Mouse (Mus musculus): ENCODE data around the gene Car6. TPM values are rescaled to one million over a fixed set of nuclear protein-coding genes. Genes with fewer than 3 reads are reported as not detected.

The Car6 gene
- polyA plus RNA-seq (2014; fragmentation: Nextera tagmentation; extraction: Ambion mirVana), result 0.18 TPM in 1 of 2 replicates, not detected in the other

GRCm38 (mm10) chr4:150201232-150201631, at the start of gene Car6:
Gene Car6 (minus strand): TSS chr4:150201332.
- WGBS, result 38% methylated on average over 5 of the region's 5 CpGs
- Histone ChIP-seq H3K27me3 (ENCODE audit: control insufficient read depth, insufficient read depth, low read length) (no peaks in the 10 kb centered on the region; the same call in 1 of the 2 replicates), H3K27ac (replicated peaks; ENCODE audit: low read depth, low read length) (no peak within 1 kb of the TSS)

GRCm38 (mm10) chr4:150249731-150250270, 48.7 kb upstream of the Car6 start:
- Histone ChIP-seq H3K9me3 (replicated peaks; ENCODE audit: control insufficient read depth, low read length) (no peaks in the 10 kb centered on the region), H3K4me1 (ENCODE audit: control insufficient read depth, insufficient read depth, low read length) (no peaks in the 10 kb centered on the region), H3K4me3 (ENCODE audit: low read depth, low read length) (no peak overlapping the region), H3K9ac (replicated peaks; ENCODE audit: low read length) (no peak overlapping the region), H3K27me3 (ENCODE audit: control insufficient read depth, insufficient read depth, low read length) (no peaks in the 10 kb centered on the region), H3K27ac (replicated peaks; ENCODE audit: low read depth, low read length) (no peak overlapping the region), H3K36me3 (replicated peaks; ENCODE audit: control insufficient read depth, insufficient read depth, low read depth, low read length) (peaks cover 13% of the 10 kb centered on the region), H3K4me2 (ENCODE audit: low read depth, low read length) (no peak overlapping the region)
- 80% methylated on average over 5 of the region's 5 CpGs for WGBS
- DNase-seq (ENCODE audit: low spot score) (no peak), ATAC-seq (replicated peaks; ENCODE audit: insufficient number of reproducible peaks, low FRiP score, low TSS enrichment, low read depth) (no peak)

More at GRCm38 (mm10) chr4:150201232-150201631, at the start of gene Car6:
- Histone ChIP-seq H3K4me1 (ENCODE audit: control insufficient read depth, insufficient read depth, low read length) (no peaks in the 10 kb centered on the region), H3K9ac (replicated peaks; ENCODE audit: low read length) (no peak within 1 kb of the TSS), H3K9me3 (replicated peaks; ENCODE audit: control insufficient read depth, low read length) (no peaks in the 10 kb centered on the region), H3K4me3 (ENCODE audit: low read depth, low read length) (no peak within 1 kb of the TSS), H3K36me3 (replicated peaks; ENCODE audit: control insufficient read depth, insufficient read depth, low read depth, low read length) (no peaks in the 10 kb centered on the region), H3K4me2 (ENCODE audit: low read depth, low read length) (no peak within 1 kb of the TSS)
- DNase-seq (ENCODE audit: low spot score) (no peak), ATAC-seq (replicated peaks; ENCODE audit: insufficient number of reproducible peaks, low FRiP score, low TSS enrichment, low read depth) (no peak)

- DNase-seq (ENCODE audit: low spot score), result no peak
- Histone ChIP-seq H3K4me2 (ENCODE audit: low read depth, low read length) (no peak overlapping the region), H3K27ac (replicated peaks; ENCODE audit: low read depth, low read length) (no peak overlapping the region), H3K9ac (replicated peaks; ENCODE audit: low read length) (no peak overlapping the region), H3K27me3 (ENCODE audit: control insufficient read depth, insufficient read depth, low read length) (no peaks in the 10 kb centered on the region), H3K4me1 (ENCODE audit: control insufficient read depth, insufficient read depth, low read length) (no peaks in the 10 kb centered on the region), H3K9me3 (replicated peaks; ENCODE audit: control insufficient read depth, low read length) (no peaks in the 10 kb centered on the region), H3K4me3 (ENCODE audit: low read depth, low read length) (no peak overlapping the region), H3K36me3 (replicated peaks; ENCODE audit: control insufficient read depth, insufficient read depth, low read depth, low read length) (peaks cover 21% of the 10 kb centered on the region)
- WGBS, result 82% methylated on average over 5 of the region's 5 CpGs
- ATAC-seq (replicated peaks; ENCODE audit: insufficient number of reproducible peaks, low FRiP score, low TSS enrichment, low read depth), result no peak
Measured at GRCm38 (mm10) chr4:150248917-150249316, 47.8 kb upstream of the Car6 start.

GRCm38 (mm10) chr4:150248009-150248408, 46.9 kb upstream of the Car6 start:
- WGBS, result 67% methylated on average over 5 of the region's 5 CpGs
- H3K4me3 ChIP-seq (ENCODE audit: low read depth, low read length), result no peak overlapping the region
- H3K4me1 ChIP-seq (ENCODE audit: control insufficient read depth, insufficient read depth, low read length), result no peaks in the 10 kb centered on the region
- no peak overlapping the region for H3K27ac ChIP-seq (replicated peaks; ENCODE audit: low read depth, low read length)
- peak; percentile 73 for DNase-seq (ENCODE audit: low spot score)
- H3K4me2 ChIP-seq (ENCODE audit: low read depth, low read length), result no peak overlapping the region
- no peaks in the 10 kb centered on the region for H3K9me3 ChIP-seq (replicated peaks; ENCODE audit: control insufficient read depth, low read length)
- H3K9ac ChIP-seq (replicated peaks; ENCODE audit: low read length), result no peak overlapping the region
- peaks cover 26% of the 10 kb centered on the region for H3K36me3 ChIP-seq (replicated peaks; ENCODE audit: control insufficient read depth, insufficient read depth, low read depth, low read length)
- no peak for ATAC-seq (replicated peaks; ENCODE audit: insufficient number of reproducible peaks, low FRiP score, low TSS enrichment, low read depth)
- no peaks in the 10 kb centered on the region for H3K27me3 ChIP-seq (ENCODE audit: control insufficient read depth, insufficient read depth, low read length)

GRCm38 (mm10) chr4:150245876-150246275, 44.7 kb upstream of the Car6 start:
- Histone ChIP-seq H3K4me3 (ENCODE audit: low read depth, low read length) (no peak overlapping the region), H3K4me1 (ENCODE audit: control insufficient read depth, insufficient read depth, low read length) (no peaks in the 10 kb centered on the region), H3K9me3 (replicated peaks; ENCODE audit: control insufficient read depth, low read length) (no peaks in the 10 kb centered on the region), H3K36me3 (replicated peaks; ENCODE audit: control insufficient read depth, insufficient read depth, low read depth, low read length) (peaks cover 40% of the 10 kb centered on the region), H3K27ac (replicated peaks; ENCODE audit: low read depth, low read length) (no peak overlapping the region), H3K4me2 (ENCODE audit: low read depth, low read length) (no peak overlapping the region), H3K27me3 (ENCODE audit: control insufficient read depth, insufficient read depth, low read length) (no peaks in the 10 kb centered on the region), H3K9ac (replicated peaks; ENCODE audit: low read length) (no peak overlapping the region)
- no peak for ATAC-seq (replicated peaks; ENCODE audit: insufficient number of reproducible peaks, low FRiP score, low TSS enrichment, low read depth)
- DNase-seq (ENCODE audit: low spot score), result no peak
- WGBS, result 59% methylated on average over 2 of the region's 2 CpGs

- no peak for ATAC-seq (replicated peaks; ENCODE audit: insufficient number of reproducible peaks, low FRiP score, low TSS enrichment, low read depth)
Measured at GRCm38 (mm10) chr4:150242745-150243144, 41.6 kb upstream of the Car6 start.

GRCm38 (mm10) chr4:150241708-150242107, 40.6 kb upstream of the Car6 start:
- WGBS, result 78% methylated on average over 4 of the region's 4 CpGs
- H3K4me3 ChIP-seq (ENCODE audit: low read depth, low read length), result no peak overlapping the region
- H3K9ac ChIP-seq (replicated peaks; ENCODE audit: low read length), result no peak overlapping the region

More at GRCm38 (mm10) chr4:150242745-150243144, 41.6 kb upstream of the Car6 start:
- no peak for DNase-seq (ENCODE audit: low spot score)
- no peak overlapping the region for H3K4me2 ChIP-seq (ENCODE audit: low read depth, low read length)
- H3K4me3 ChIP-seq (ENCODE audit: low read depth, low read length), result no peak overlapping the region
- no peaks in the 10 kb centered on the region for H3K9me3 ChIP-seq (replicated peaks; ENCODE audit: control insufficient read depth, low read length)
- no peak overlapping the region for H3K9ac ChIP-seq (replicated peaks; ENCODE audit: low read length)
- no peaks in the 10 kb centered on the region for H3K27me3 ChIP-seq (ENCODE audit: control insufficient read depth, insufficient read depth, low read length)
- peaks cover 36% of the 10 kb centered on the region for H3K36me3 ChIP-seq (replicated peaks; ENCODE audit: control insufficient read depth, insufficient read depth, low read depth, low read length)
- no peak overlapping the region for H3K27ac ChIP-seq (replicated peaks; ENCODE audit: low read depth, low read length)
- WGBS, result 84% methylated on average over 5 of the region's 5 CpGs
- peaks cover 4% of the 10 kb centered on the region for H3K4me1 ChIP-seq (ENCODE audit: control insufficient read depth, insufficient read depth, low read length)

GRCm38 (mm10) chr4:150240381-150240886, 39.3 kb upstream of the Car6 start:
- Histone ChIP-seq H3K9me3 (replicated peaks; ENCODE audit: control insufficient read depth, low read length) (no peaks in the 10 kb centered on the region), H3K36me3 (replicated peaks; ENCODE audit: control insufficient read depth, insufficient read depth, low read depth, low read length) (peaks cover 27% of the 10 kb centered on the region), H3K27me3 (ENCODE audit: control insufficient read depth, insufficient read depth, low read length) (no peaks in the 10 kb centered on the region), H3K9ac (replicated peaks; ENCODE audit: low read length) (no peak overlapping the region), H3K4me1 (ENCODE audit: control insufficient read depth, insufficient read depth, low read length) (peaks cover 4% of the 10 kb centered on the region), H3K4me3 (ENCODE audit: low read depth, low read length) (no peak overlapping the region), H3K4me2 (ENCODE audit: low read depth, low read length) (no peak overlapping the region), H3K27ac (replicated peaks; ENCODE audit: low read depth, low read length) (no peak overlapping the region)
- ATAC-seq (replicated peaks; ENCODE audit: insufficient number of reproducible peaks, low FRiP score, low TSS enrichment, low read depth) (no peak), DNase-seq (ENCODE audit: low spot score) (no peak)
- WGBS, result 90% methylated on average over 1 of the region's 1 CpGs

More at GRCm38 (mm10) chr4:150241708-150242107, 40.6 kb upstream of the Car6 start:
- no peaks in the 10 kb centered on the region for H3K27me3 ChIP-seq (ENCODE audit: control insufficient read depth, insufficient read depth, low read length)
- H3K36me3 ChIP-seq (replicated peaks; ENCODE audit: control insufficient read depth, insufficient read depth, low read depth, low read length), result peaks cover 33% of the 10 kb centered on the region
- peaks cover 4% of the 10 kb centered on the region for H3K4me1 ChIP-seq (ENCODE audit: control insufficient read depth, insufficient read depth, low read length)
- H3K9me3 ChIP-seq (replicated peaks; ENCODE audit: control insufficient read depth, low read length), result no peaks in the 10 kb centered on the region
- no peak overlapping the region for H3K27ac ChIP-seq (replicated peaks; ENCODE audit: low read depth, low read length)
- no peak overlapping the region for H3K4me2 ChIP-seq (ENCODE audit: low read depth, low read length)
- ATAC-seq (replicated peaks; ENCODE audit: insufficient number of reproducible peaks, low FRiP score, low TSS enrichment, low read depth) (no peak), DNase-seq (ENCODE audit: low spot score) (no peak)
